Mouse (Mus musculus) thymus, postnatal 0 days (tissue): ENCODE results near the gene Ppm1h. TPM values are rescaled to one million over a fixed set of nuclear protein-coding genes. Genes with fewer than 3 reads are reported as not detected.

ENCODE experiments used
- DNase-seq: peaks from one replicate; pipeline ENCODE4 v3.0.0-alpha.2; 2015; ENCODE audit warnings: low spot score
- polyA plus RNA-seq: library from polyadenylated mRNA; unstranded; fragments of >200 nt; fragmentation: Nextera tagmentation; extraction: Ambion mirVana; gene quantifications from 2 replicates; pipeline ENCODE4 v1.2.1, GENCODE M21; 2015

Gene Ppm1h
- polyA plus RNA-seq: 55.6 and 67.8 TPM in 2 replicates

- peak; percentile 82 for DNase-seq
Measured at GRCm38 (mm10) chr10:122678541-122679436, at the start of gene Ppm1h. Gene Ppm1h (plus strand): TSS chr10:122678762.

GRCm38 (mm10) chr10:122629003-122629402, 49.6 kb upstream of the Ppm1h start:
- DNase-seq: no peak

- no peak for DNase-seq
Measured at GRCm38 (mm10) chr10:122639879-122640278, 38.7 kb upstream of the Ppm1h start.

DNA sequence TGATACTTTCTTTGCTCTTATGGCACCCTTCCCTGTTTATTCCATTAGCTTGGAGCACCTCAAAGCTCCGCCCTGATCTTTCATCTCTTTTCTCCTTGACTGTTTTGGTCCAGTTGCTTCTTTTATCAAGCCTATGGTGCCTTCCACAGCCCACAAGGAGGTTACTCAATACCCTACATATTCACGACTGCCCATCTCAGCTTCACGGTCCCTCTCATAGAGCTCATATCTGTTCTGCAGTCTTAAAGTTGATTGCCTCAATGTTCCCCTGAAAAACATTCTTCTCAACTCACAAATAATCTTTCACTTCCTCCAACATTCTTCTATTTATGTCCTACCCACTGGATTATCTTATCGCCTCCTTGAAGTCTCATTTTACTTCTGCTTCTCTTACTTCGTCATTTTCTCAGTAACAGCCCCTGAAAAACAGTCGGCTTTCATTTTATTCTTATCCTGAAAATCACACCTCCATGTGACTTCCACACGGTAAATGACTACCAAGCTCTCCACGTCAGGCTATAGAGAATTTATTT, 37.2 kb upstream of the Ppm1h start:
- DNase-seq: no peak

- DNase-seq: no peak
Measured at GRCm38 (mm10) chr10:122642125-122642524, 36.4 kb upstream of the Ppm1h start.

DNA sequence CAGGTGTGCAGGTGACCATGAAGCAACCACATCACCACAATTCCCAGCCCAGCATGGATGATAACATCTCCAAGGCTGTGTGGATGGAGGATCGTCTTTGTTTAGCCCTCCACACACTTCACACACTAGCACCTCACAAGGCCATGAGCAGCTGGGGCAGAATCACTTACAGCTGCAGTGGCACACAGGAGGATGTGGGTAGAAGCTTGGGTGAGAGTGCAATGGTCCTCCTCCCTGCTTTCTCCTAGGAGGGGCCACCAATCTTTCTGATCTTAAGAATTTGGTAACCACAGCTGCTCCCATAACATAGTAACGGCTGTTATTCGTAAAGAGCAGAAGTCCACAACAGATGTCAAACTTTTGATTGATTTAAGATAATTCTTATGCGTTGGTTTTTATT, 26.6 kb upstream of the Ppm1h start:
- peak; percentile 93 for DNase-seq

- no peak for DNase-seq
Measured at GRCm38 (mm10) chr10:122652578-122652977, 26.0 kb upstream of the Ppm1h start.

DNA sequence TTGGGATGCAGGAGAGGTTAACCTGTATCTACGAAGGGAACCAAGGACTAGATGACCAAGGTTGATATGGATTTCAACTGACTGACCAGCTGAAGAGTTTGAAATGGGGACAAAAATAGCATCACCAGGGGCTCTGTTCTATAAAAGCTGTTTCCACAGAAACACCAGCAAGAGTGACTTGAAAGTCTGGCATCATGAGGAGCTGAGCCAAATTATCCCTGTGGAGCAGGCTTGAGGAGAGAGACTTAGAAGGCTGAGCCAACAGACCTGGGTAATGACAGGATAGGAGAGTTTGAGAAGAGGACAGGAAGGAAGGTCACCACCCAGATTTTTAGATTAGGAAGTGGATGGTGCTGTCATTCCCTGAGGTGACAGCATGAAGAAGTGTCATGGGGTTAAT, 12.9 kb upstream of the Ppm1h start:
- no peak for DNase-seq

DNA sequence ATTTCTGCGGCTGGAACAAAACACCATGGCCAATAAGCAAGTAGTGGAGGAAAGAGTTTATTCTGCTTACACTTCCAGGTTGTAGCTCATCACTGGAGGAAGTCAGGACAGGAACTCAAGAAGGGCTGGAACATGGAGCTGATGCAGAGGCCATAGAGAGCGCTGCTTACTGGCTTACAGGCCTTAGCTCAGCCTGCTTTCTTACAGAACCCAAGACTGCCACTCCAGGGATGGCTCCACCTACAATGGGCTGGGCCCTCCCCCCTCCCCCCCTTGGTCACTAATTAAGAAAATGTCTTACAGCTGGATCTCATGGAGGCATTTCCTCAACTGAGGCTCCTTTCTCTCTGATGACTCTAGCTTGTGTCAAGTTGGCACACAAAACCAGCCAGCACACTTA, 7.3 kb upstream of the Ppm1h start:
- no peak for DNase-seq

- no peak for DNase-seq
Measured at GRCm38 (mm10) chr10:122672044-122672443, 6.5 kb upstream of the Ppm1h start.

DNA sequence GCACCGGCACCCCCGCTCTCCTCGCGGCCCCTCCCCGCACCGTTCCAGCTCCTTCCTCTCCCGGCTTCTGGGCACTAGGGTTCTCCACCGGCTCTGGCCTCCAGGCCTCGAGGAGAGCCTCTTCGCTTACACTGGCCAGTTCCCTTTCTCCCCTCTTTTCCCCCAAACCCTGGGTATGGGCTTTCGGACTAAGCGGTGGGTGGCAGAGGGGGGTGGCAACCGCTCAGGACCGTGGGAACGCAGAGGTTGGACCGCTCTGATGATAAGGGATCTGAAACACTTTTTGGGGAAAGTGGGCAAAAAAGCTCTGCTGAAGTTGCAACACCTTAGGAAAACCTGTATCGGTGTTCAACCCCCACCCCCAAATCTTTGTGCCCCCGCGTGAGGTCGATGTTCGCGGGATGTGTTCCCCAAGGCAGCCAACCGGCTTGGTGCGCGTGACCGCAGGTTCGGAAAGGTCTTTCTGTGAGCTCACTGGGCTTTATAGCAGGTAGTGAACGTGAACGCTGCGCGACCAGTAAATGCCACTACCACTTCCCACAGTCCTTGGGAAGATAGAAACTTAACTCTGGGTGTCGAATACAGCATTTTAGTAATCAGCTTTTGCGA, 979 bp downstream of the Ppm1h start:
- DNase-seq: peak; percentile 49

DNA sequence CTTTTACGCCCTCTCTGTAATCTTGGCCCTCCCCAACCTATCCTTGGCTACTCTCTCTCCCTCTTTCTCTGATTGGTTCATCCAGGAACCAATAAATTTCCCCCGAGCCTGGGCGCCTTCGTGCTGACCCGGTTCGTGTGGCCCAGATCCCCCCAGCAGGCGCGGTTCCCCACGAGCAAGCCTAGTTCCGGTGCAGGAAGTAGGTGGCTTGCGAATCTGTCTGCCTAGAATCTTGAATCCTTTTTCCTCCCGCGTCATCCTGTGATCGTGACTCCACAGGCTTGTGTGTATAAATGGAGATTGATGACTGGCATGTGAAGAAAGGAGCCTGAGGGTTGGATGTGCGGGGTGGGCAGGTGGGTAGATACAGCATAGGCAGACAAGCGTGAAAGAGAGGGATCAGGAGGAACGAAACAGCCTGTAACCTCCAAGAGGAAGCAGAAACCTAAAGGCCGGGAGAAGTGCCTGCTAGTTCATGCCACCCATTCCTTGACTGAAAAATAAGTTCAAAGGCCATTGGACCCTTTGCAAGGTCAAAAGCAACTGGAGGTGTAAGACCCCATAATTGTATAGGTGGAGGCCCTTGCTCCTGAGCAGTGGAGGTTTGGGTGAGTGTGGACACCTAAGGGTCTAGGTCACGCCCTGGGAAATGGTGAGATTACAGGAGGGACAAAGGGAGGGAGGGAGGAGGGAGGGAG, 2.0 kb downstream of the Ppm1h start:
- DNase-seq: peak; percentile 70

DNA sequence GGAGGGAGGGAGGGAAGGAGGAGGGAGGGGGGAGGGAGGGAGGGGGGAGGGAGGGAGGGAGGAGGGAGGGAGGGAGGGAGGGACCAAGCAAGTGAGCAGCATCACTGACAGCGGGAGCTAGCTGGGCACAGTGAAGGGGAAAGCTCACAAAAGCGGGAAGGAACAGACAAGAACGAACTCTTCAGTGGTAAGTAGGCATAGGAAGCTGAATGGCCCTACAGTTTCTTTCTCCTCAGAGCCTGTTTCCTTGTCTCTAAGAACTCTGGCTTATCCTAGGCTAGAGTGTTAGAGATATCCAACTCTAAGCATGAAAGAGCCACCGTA, 2.5 kb downstream of the Ppm1h start:
- peak; percentile 27 for DNase-seq

DNA sequence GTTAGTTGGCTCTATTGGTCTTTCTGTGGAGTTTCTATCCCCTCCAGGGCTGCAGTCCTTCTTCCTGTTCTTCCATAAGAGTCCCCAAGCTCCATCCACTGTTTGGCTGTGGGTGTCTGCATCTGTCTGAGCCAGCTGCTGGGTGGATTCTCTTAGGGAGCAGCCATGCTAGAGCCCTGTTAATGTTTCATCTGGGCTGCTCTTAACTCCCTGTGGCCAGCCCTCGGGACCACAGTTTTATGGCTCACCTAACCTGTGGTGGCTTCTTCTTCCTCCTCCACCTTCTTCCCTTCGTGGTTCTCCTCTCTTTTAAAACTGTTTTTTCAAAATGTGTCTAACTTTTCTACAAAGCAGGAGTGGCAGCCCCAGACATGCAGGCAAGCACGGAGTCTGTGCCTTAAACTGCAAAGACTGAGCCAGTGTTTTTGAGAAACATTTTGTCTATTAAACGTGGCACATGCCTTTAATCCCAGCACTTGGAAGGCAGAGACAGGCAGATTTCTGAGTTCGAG, 5.3 kb downstream of the Ppm1h start:
- DNase-seq: no peak

DNA sequence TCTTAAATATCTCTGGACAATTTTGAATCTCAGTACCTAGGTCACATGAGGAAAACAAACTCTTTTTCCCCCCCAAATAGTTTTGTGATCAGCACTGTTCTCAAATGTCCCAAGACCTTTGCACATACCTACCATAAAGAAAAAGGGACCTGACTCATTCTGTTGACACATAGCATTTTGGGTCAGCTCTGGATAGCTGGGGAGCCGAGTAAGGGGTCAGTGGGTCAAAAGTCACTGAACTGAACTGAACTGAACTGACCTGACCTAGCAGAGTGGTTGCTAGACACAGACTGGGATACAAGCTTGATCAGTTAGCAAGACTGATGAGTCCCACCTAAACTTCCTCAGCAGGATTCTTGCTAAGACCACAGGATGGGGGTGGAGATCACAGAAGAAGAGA, 6.7 kb downstream of the Ppm1h start:
- no peak for DNase-seq

DNA sequence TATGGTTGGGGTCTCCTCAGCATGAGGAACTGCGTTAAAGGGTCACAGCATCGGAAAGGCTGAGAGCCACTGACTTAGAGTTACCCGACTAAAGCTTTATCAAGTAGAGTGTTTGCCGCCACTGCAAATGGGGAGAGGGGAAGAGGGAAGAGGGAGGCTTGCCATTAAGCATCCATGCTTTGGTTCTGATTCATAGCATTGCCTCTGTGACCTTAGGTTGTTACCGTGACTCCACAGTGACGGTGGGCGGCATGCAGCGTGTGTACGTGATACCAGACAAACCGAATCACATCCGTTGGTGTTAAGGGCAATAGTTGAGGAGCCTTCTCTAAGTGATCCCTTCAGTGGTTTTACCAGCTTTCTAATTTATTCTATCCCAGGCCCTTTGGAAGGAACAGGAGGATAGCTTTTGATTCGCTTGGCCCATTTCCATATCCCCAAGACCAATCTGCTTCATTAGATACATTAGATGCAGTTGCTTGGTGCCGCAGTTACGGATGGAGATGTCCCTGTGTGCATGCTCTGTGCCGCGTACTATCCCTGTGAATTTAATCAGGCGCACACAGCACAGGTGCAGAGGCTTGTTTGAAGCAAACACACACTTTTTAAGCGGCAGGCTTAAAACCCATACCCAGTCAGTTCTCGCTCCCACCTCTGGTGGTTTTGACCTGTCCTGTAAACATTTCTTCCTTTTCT, 7.4 kb downstream of the Ppm1h start:
- no peak for DNase-seq

GRCm38 (mm10) chr10:122690698-122691097, 12.1 kb downstream of the Ppm1h start:
- DNase-seq: no peak

GRCm38 (mm10) chr10:122693158-122693777, 14.7 kb downstream of the Ppm1h start:
- DNase-seq: no peak

DNA sequence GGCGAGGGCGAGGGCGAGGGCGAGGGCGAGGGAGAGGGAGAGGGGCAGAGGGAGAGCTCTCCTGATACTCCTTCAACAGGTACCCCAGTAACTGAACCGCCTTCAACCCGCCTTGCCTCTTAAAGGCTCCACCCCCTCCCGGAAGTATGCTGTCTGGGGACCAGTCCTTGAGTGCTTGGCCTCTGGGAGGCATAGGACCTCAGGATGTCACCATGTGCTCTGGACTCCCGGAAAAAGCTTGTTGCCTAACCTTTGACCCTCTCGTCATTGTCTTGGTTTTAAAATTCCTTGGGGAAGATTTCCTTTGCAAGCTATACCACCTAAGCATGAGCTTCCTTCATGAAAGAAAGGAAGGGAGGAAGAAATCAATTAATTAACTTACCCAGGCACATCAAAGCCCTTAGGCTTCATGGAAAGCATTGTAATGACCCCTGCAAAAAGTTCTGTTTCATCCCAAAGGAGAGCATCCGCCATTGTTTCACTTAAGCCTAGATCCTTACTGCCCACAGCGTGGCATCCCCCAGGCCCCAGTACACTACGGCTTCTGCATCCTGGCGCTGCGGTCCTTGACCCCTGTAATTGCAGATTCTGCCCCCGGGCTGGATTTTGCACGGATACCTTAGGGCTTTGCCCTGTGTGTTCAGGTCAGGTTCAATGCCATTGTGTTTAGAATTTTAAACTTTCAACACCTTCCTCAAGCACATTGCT, 15.5 kb downstream of the Ppm1h start:
- no peak for DNase-seq

GRCm38 (mm10) chr10:122696335-122696734, 17.8 kb downstream of the Ppm1h start:
- no peak for DNase-seq
